Mouse (Mus musculus): ENCODE data around the gene 2200002D01Rik. TPM values are rescaled to one million over a fixed set of nuclear protein-coding genes. Genes with fewer than 3 reads are reported as not detected.
"Not testable (repeated sequence)": the region's sequence is repeated elsewhere in the genome, so short reads cannot be mapped to it uniquely, and the experiment has no call there.

2200002D01Rik gene
- total and polyA plus RNA-seq, 2 experiments from 2014 or later, result 0.42 to 14.0 TPM

- no peak overlapping the region for H3K4me2 ChIP-seq (ENCODE audit: low read depth, low read length)
- ATAC-seq (ENCODE audit: insufficient read depth, low read depth) (no peak), DNase-seq (ENCODE audit: low spot score) (no peak)
- H3K4me1 ChIP-seq (ENCODE audit: control insufficient read depth, insufficient read depth), result peaks cover 6% of the 10 kb centered on the region
- no peak overlapping the region for H3K9ac ChIP-seq (replicated peaks; ENCODE audit: low read depth, low read length)
- TF ChIP-seq EP300 (IDR thresholded peaks at IDR 0.05; ENCODE audit: low read depth) (no peak), CTCF (IDR thresholded peaks at IDR 0.05; ENCODE audit: low read depth) (no peak)
- 66% methylated on average over 2 of the region's 2 CpGs for whole genome bisulfite sequencing
- H3K4me3 ChIP-seq (ENCODE audit: low read depth, low read length), result no peak overlapping the region
- no peaks in the 10 kb centered on the region for H3K36me3 ChIP-seq (replicated peaks; ENCODE audit: control insufficient read depth, insufficient read depth, low read length)
- peaks cover 16% of the 10 kb centered on the region for H3K27me3 ChIP-seq (ENCODE audit: control insufficient read depth, insufficient read depth, low read length)
- no peak overlapping the region for H3K27ac ChIP-seq (ENCODE audit: low read depth)
- H3K9me3 ChIP-seq (replicated peaks; ENCODE audit: control insufficient read depth, low read length), result 0 out of 2 replicates have a peak, but pooled peaks cover 26% of the 10 kb centered on the region
Measured at GRCm38 (mm10) chr7:29214236-29214635, 34.0 kb downstream of the 2200002D01Rik start.

- peaks cover 6% of the 10 kb centered on the region for H3K4me1 ChIP-seq (ENCODE audit: control insufficient read depth, insufficient read depth)
- no peak within 1 kb of the TSS for H3K4me2 ChIP-seq (ENCODE audit: low read depth, low read length)
- H3K9me3 ChIP-seq (replicated peaks; ENCODE audit: control insufficient read depth, low read length), result 0 out of 2 replicates have a peak, but pooled peaks cover 20% of the 10 kb centered on the region
- H3K4me3 ChIP-seq (ENCODE audit: low read depth, low read length), result no peak within 1 kb of the TSS
- no peak within 1 kb of the TSS for H3K9ac ChIP-seq (replicated peaks; ENCODE audit: low read depth, low read length)
- H3K27me3 ChIP-seq (ENCODE audit: control insufficient read depth, insufficient read depth, low read length), result peaks cover 16% of the 10 kb centered on the region
- DNase-seq (ENCODE audit: low spot score) (no peak), ATAC-seq (ENCODE audit: insufficient read depth, low read depth) (no peak)
- no peak for TF ChIP-seq CTCF (IDR thresholded peaks at IDR 0.05; ENCODE audit: low read depth)
- no peak for TF ChIP-seq EP300 (IDR thresholded peaks at IDR 0.05; ENCODE audit: low read depth)
- H3K36me3 ChIP-seq (replicated peaks; ENCODE audit: control insufficient read depth, insufficient read depth, low read length), result no peaks in the 10 kb centered on the region
- 11% methylated on average over 20 of the region's 20 CpGs for WGBS
- no peak within 1 kb of the TSS for H3K27ac ChIP-seq (ENCODE audit: low read depth)
Measured at GRCm38 (mm10) chr7:29213675-29214082, 34.6 kb downstream of the 2200002D01Rik start, which contains the start of gene Catsperg1. TSS of gene Catsperg1 (minus strand) at chr7:29214035.

GRCm38 (mm10) chr7:29212775-29213560 is 35.3 kb downstream of the 2200002D01Rik start:
- H3K9ac ChIP-seq (replicated peaks; ENCODE audit: low read depth, low read length); H3K4me2 ChIP-seq (ENCODE audit: low read depth, low read length); H3K4me1 ChIP-seq (ENCODE audit: control insufficient read depth, insufficient read depth); H3K36me3 ChIP-seq (replicated peaks; ENCODE audit: control insufficient read depth, insufficient read depth, low read length); H3K27ac ChIP-seq (ENCODE audit: low read depth); ATAC-seq (ENCODE audit: insufficient read depth, low read depth); DNase-seq (ENCODE audit: low spot score); H3K4me3 ChIP-seq (ENCODE audit: low read depth, low read length): not testable (repeated sequence)
- Histone ChIP-seq H3K9me3 (replicated peaks; ENCODE audit: control insufficient read depth, low read length) (0 out of 2 replicates have a peak, but pooled peaks cover 19% of the 10 kb centered on the region), H3K27me3 (ENCODE audit: control insufficient read depth, insufficient read depth, low read length) (peaks cover 16% of the 10 kb centered on the region)
- WGBS, result 30% methylated on average over 40 of the region's 40 CpGs

GRCm38 (mm10) chr7:29212199-29212765 is 36.0 kb downstream of the 2200002D01Rik start:
- Histone ChIP-seq H3K27ac (ENCODE audit: low read depth) (peak overlapping the region; percentile 76; the same call in 1 of the 2 replicates), H3K36me3 (replicated peaks; ENCODE audit: control insufficient read depth, insufficient read depth, low read length) (no peaks in the 10 kb centered on the region), H3K4me3 (ENCODE audit: low read depth, low read length) (no peak overlapping the region), H3K9ac (replicated peaks; ENCODE audit: low read depth, low read length) (no peak overlapping the region), H3K27me3 (ENCODE audit: control insufficient read depth, insufficient read depth, low read length) (peaks cover 16% of the 10 kb centered on the region), H3K9me3 (replicated peaks; ENCODE audit: control insufficient read depth, low read length) (0 out of 2 replicates have a peak, but pooled peaks cover 19% of the 10 kb centered on the region), H3K4me1 (ENCODE audit: control insufficient read depth, insufficient read depth) (peaks cover 6% of the 10 kb centered on the region), H3K4me2 (ENCODE audit: low read depth, low read length) (peak overlapping the region; percentile 50)
- DNase-seq (ENCODE audit: low spot score) (no peak), ATAC-seq (ENCODE audit: insufficient read depth, low read depth) (no peak)
- TF ChIP-seq EP300 (IDR thresholded peaks at IDR 0.05; ENCODE audit: low read depth) (no peak), CTCF (IDR thresholded peaks at IDR 0.05; ENCODE audit: low read depth) (no peak)
- 19% methylated on average over 26 of the region's 26 CpGs for WGBS

GRCm38 (mm10) chr7:29211415-29212198 is 36.7 kb downstream of the 2200002D01Rik start:
- H3K4me1 ChIP-seq (ENCODE audit: control insufficient read depth, insufficient read depth), result peaks cover 6% of the 10 kb centered on the region
- H3K4me3 ChIP-seq (ENCODE audit: low read depth, low read length), result peak overlapping the region; percentile 47
- ATAC-seq (ENCODE audit: insufficient read depth, low read depth) (peak; percentile 83), DNase-seq (ENCODE audit: low spot score) (peak; percentile 66)
- TF ChIP-seq CTCF (IDR thresholded peaks at IDR 0.05; ENCODE audit: low read depth) (no peak), EP300 (IDR thresholded peaks at IDR 0.05; ENCODE audit: low read depth) (no peak)
- H3K27ac ChIP-seq (ENCODE audit: low read depth), result peak overlapping the region; percentile 76
- H3K4me2 ChIP-seq (ENCODE audit: low read depth, low read length), result peak overlapping the region; percentile 50
- peaks cover 16% of the 10 kb centered on the region for H3K27me3 ChIP-seq (ENCODE audit: control insufficient read depth, insufficient read depth, low read length)
- H3K9me3 ChIP-seq (replicated peaks; ENCODE audit: control insufficient read depth, low read length), result 0 out of 2 replicates have a peak, but pooled peaks cover 15% of the 10 kb centered on the region
- peak overlapping the region; percentile 15 for H3K9ac ChIP-seq (replicated peaks; ENCODE audit: low read depth, low read length)
- no peaks in the 10 kb centered on the region for H3K36me3 ChIP-seq (replicated peaks; ENCODE audit: control insufficient read depth, insufficient read depth, low read length)
- 5% methylated on average over 34 of the region's 34 CpGs for WGBS

- Histone ChIP-seq H3K27ac (ENCODE audit: low read depth) (peak overlapping the region; percentile 76), H3K9me3 (replicated peaks; ENCODE audit: control insufficient read depth, low read length) (0 out of 2 replicates have a peak, but pooled peaks cover 11% of the 10 kb centered on the region), H3K27me3 (ENCODE audit: control insufficient read depth, insufficient read depth, low read length) (peaks cover 16% of the 10 kb centered on the region), H3K4me2 (ENCODE audit: low read depth, low read length) (peak overlapping the region; percentile 50), H3K4me3 (ENCODE audit: low read depth, low read length) (peak overlapping the region; percentile 47)
- not testable (repeated sequence) for H3K36me3 ChIP-seq (replicated peaks; ENCODE audit: control insufficient read depth, insufficient read depth, low read length); DNase-seq (ENCODE audit: low spot score); H3K9ac ChIP-seq (replicated peaks; ENCODE audit: low read depth, low read length); H3K4me1 ChIP-seq (ENCODE audit: control insufficient read depth, insufficient read depth)
- ATAC-seq (ENCODE audit: insufficient read depth, low read depth), result peak; percentile 63; the same call in 1 of the 2 replicates
- WGBS, result 20% methylated on average over 12 of the region's 15 CpGs
Measured at GRCm38 (mm10) chr7:29211013-29211412, 37.3 kb downstream of the 2200002D01Rik start.
